Mouse (Mus musculus) adrenal gland, postnatal 36 days (tissue): ENCODE data around the gene Hspb1. TPM values are rescaled to one million over a fixed set of nuclear protein-coding genes. Genes with fewer than 3 reads are reported as not detected.

Experiments
- total RNA-seq, 2 experiments: library from RNA; stranded (reverse); gene quantifications; 2 replicates each; pipeline ENCODE4 v1.2.3; 2021

The Hspb1 gene
- total RNA-seq, 2 experiments from 2014 or later: 85.2 to 330 TPM

Other genes with a start within 250 kb of the Hspb1 start
- 100 to 1,000 TPM; 300 to 324 TPM for gene Por, start 217.9 kb upstream of the Hspb1 start, total RNA-seq
- 10 to 100 TPM; 55.5 to 59.9 TPM for gene Tmem120a, start 143.5 kb upstream of the Hspb1 start, total RNA-seq
- under 1 TPM; 0.33 to 0.83 TPM for gene Styxl1, start 109.5 kb upstream of the Hspb1 start, total RNA-seq
- 100 to 1,000 TPM; 489 to 545 TPM for gene Mdh2, start 109.4 kb upstream of the Hspb1 start, total RNA-seq
- 1 to 10 TPM; 1.6 to 3.4 TPM for gene Srrm3, start 81.0 kb upstream of the Hspb1 start, total RNA-seq
- 100 to 1,000 TPM; 499 to 690 TPM for gene Ywhag, start 46.7 kb downstream of the Hspb1 start, total RNA-seq
- gene Ssc4d, start 86.6 kb downstream of the Hspb1 start, total RNA-seq: 1 to 10 TPM; 2.3 to 3.3 TPM
- gene Zp3, start 92.2 kb downstream of the Hspb1 start, total RNA-seq: not detected
- gene Dtx2, start 106.9 kb downstream of the Hspb1 start, total RNA-seq: 10 to 100 TPM; 13.3 to 17.1 TPM
- gene Upk3b, start 150.6 kb downstream of the Hspb1 start, total RNA-seq: 1 to 10 TPM; 5.3 to 6.8 TPM
- gene Upk3bl, start 166.6 kb downstream of the Hspb1 start, total RNA-seq: not detected
- 10 to 100 TPM; 11.2 to 11.9 TPM for gene Rasa4, start 196.0 kb downstream of the Hspb1 start, total RNA-seq
- 10 to 100 TPM; 69.3 to 96.9 TPM for gene Polr2j, start 228.7 kb downstream of the Hspb1 start, total RNA-seq
- 10 to 100 TPM in 1 of 2 experiments, 1 to 10 TPM in 1; 9.6 to 11.5 TPM for gene Lrwd1, start 248.2 kb downstream of the Hspb1 start, total RNA-seq
- 1 to 10 TPM; 6.8 to 7.5 TPM for gene Alkbh4, start 248.2 kb downstream of the Hspb1 start, total RNA-seq